Mouse (Mus musculus): Measurements from ENCODE around the gene Cct8l1. TPM values are rescaled to one million over a fixed set of nuclear protein-coding genes. Genes with fewer than 3 reads are reported as not detected.

The Cct8l1 gene
- polyA plus RNA-seq, 1 experiment from 2014 or later, result 0.13 TPM

DNA sequence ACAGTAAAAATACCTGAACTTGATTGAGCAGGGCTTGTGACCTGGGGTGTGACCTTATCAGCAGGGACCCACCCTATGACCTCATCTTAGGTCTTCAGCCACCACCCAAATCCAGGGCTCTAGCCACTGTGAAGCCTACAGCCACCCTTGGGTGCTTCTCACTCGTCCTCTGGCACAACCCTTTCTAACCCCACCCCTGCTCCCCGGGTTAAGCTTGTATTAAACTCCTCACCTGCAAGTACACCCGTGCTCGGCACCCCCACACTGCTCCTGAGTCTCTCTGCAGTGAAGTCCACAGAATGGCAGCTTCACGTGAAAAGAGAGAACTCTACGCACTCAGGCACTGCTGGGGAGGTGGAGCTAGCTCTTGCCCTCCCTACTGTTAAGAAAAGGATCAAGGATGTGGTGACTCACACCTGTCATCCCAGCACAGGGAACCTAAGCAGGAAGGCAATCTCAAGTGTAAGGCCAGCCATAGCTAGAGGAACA lies 21.1 kb downstream of the Cct8l1 start:
- Histone ChIP-seq H3K4me2 (ENCODE audit: low read length) (no peak overlapping the region), H3K4me3 (ENCODE audit: low read depth, low read length) (no peak overlapping the region), H3K27me3 (ENCODE audit: control insufficient read depth, insufficient read depth, low read depth, low read length) (no peaks in the 10 kb centered on the region), H3K4me1 (ENCODE audit: control insufficient read depth, insufficient read depth, low read length) (no peaks in the 10 kb centered on the region; the same call in 1 of the 2 replicates), H3K9me3 (replicated peaks; ENCODE audit: control insufficient read depth, low read length, poor library complexity, severe bottlenecking) (no peaks in the 10 kb centered on the region), H3K36me3 (ENCODE audit: control insufficient read depth, insufficient read depth, low read length) (no peaks in the 10 kb centered on the region), H3K27ac (ENCODE audit: low read length) (no peak overlapping the region), H3K9ac (ENCODE audit: low read depth, low read length) (no peak overlapping the region)
- ATAC-seq, result no peak
- 41% methylated on average over 6 of the region's 6 CpGs for WGBS

DNA sequence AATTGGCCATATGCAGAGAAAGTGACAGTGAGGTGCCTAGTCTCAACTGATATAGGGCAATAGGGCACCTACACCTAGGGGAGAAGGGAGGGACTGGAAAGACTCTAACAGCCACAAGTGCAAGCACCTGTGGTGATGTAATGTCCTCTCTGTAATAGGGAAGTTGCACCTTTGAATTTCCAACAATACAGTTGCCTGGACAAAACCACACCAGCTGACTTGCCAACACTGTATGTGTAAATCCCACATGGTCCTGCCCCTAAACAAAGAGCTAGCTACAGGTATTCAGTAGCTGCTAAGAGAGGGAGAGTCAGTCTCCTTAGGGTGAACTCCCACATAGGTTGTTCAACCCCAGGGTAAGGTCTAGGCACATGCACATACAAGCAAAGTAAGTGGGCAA lies 24.5 kb downstream of the Cct8l1 start:
- no peak overlapping the region for H3K4me3 ChIP-seq (ENCODE audit: low read depth, low read length)
- H3K4me2 ChIP-seq (ENCODE audit: low read length), result no peak overlapping the region
- H3K27ac ChIP-seq (ENCODE audit: low read length), result no peak overlapping the region
- no peaks in the 10 kb centered on the region for H3K27me3 ChIP-seq (ENCODE audit: control insufficient read depth, insufficient read depth, low read depth, low read length)
- no peaks in the 10 kb centered on the region for H3K4me1 ChIP-seq (ENCODE audit: control insufficient read depth, insufficient read depth, low read length)
- H3K9me3 ChIP-seq (replicated peaks; ENCODE audit: control insufficient read depth, low read length, poor library complexity, severe bottlenecking), result no peaks in the 10 kb centered on the region
- no peak overlapping the region for H3K9ac ChIP-seq (ENCODE audit: low read depth, low read length)
- H3K36me3 ChIP-seq (ENCODE audit: control insufficient read depth, insufficient read depth, low read length), result no peaks in the 10 kb centered on the region
- ATAC-seq, result no peak

DNA sequence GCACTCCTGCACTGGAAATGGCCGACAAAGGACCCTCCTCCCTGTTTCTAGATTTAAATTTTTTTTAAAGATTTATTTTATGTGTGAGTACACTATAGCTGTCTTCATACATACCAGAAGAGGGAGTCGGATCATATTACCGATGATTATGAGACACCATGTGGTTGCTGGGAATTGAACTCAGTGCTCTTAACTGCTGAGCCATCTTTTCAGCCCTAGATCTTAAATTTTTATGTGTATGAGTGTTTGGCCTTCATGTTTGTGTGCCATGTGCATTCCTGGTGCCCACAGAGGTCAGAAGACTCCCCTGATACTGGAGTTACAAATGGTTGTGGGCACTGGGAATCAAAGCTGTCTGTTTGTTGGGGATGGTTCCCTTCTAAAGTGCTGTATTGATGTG lies 25.1 kb downstream of the Cct8l1 start:
- Histone ChIP-seq H3K27ac (ENCODE audit: low read length) (no peak overlapping the region), H3K9ac (ENCODE audit: low read depth, low read length) (no peak overlapping the region), H3K4me2 (ENCODE audit: low read length) (no peak overlapping the region), H3K4me1 (ENCODE audit: control insufficient read depth, insufficient read depth, low read length) (no peaks in the 10 kb centered on the region), H3K36me3 (ENCODE audit: control insufficient read depth, insufficient read depth, low read length) (no peaks in the 10 kb centered on the region), H3K27me3 (ENCODE audit: control insufficient read depth, insufficient read depth, low read depth, low read length) (no peaks in the 10 kb centered on the region), H3K9me3 (replicated peaks; ENCODE audit: control insufficient read depth, low read length, poor library complexity, severe bottlenecking) (no peaks in the 10 kb centered on the region), H3K4me3 (ENCODE audit: low read depth, low read length) (no peak overlapping the region)
- ATAC-seq, result no peak
- 88% methylated on average over 3 of the region's 3 CpGs for WGBS

DNA sequence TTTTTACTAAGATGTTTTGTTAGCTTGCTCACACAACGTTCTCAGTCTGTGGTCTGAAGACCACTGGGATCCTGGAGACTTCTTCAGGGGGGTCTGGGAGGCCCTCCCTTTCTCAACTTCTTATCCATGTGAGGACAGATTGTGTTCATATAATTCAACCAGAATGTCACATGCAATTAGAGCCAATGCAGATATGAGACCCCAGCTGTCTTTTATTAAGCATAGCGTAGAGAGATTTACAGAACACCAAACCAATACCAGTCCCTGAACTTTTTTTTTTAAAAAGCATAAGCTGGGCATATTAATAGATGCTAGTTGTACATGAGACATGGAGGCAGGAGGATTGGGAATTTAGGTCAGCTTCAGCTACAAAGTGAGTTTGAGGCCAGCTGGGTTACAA lies 25.8 kb downstream of the Cct8l1 start:
- Histone ChIP-seq H3K9ac (ENCODE audit: low read depth, low read length) (no peak overlapping the region), H3K4me3 (ENCODE audit: low read depth, low read length) (no peak overlapping the region), H3K4me1 (ENCODE audit: control insufficient read depth, insufficient read depth, low read length) (no peaks in the 10 kb centered on the region), H3K36me3 (ENCODE audit: control insufficient read depth, insufficient read depth, low read length) (no peaks in the 10 kb centered on the region), H3K27ac (ENCODE audit: low read length) (no peak overlapping the region), H3K9me3 (replicated peaks; ENCODE audit: control insufficient read depth, low read length, poor library complexity, severe bottlenecking) (no peaks in the 10 kb centered on the region), H3K4me2 (ENCODE audit: low read length) (no peak overlapping the region), H3K27me3 (ENCODE audit: control insufficient read depth, insufficient read depth, low read depth, low read length) (no peaks in the 10 kb centered on the region)
- WGBS, result 72% methylated on average over 2 of the region's 2 CpGs
- ATAC-seq, result no peak

DNA sequence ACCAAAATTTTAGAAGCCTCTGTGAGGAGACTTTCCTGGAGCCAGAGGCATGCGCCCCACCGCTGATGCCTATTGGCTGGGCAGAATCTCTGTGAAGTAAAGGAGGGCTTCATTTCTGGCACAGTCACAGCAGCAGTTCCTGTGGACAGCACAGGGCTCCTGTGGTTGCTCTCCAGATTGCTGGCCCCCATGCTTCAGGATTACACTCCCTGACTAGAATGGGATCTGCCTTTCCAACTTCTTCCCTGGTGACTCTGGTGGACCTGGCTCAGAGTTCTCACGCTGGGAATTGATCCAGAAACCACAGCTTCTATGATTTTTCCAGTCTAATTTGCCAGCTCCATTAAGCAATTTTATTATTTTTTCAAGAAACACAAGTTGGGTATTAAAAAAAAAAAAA lies 28.2 kb downstream of the Cct8l1 start:
- Histone ChIP-seq H3K4me2 (ENCODE audit: low read length) (no peak overlapping the region), H3K4me1 (ENCODE audit: control insufficient read depth, insufficient read depth, low read length) (no peaks in the 10 kb centered on the region), H3K9me3 (replicated peaks; ENCODE audit: control insufficient read depth, low read length, poor library complexity, severe bottlenecking) (no peaks in the 10 kb centered on the region), H3K9ac (ENCODE audit: low read depth, low read length) (no peak overlapping the region), H3K36me3 (ENCODE audit: control insufficient read depth, insufficient read depth, low read length) (no peaks in the 10 kb centered on the region), H3K27me3 (ENCODE audit: control insufficient read depth, insufficient read depth, low read depth, low read length) (no peaks in the 10 kb centered on the region), H3K4me3 (ENCODE audit: low read depth, low read length) (no peak overlapping the region), H3K27ac (ENCODE audit: low read length) (no peak overlapping the region)
- WGBS, result 85% methylated on average over 3 of the region's 3 CpGs
- ATAC-seq, result no peak

DNA sequence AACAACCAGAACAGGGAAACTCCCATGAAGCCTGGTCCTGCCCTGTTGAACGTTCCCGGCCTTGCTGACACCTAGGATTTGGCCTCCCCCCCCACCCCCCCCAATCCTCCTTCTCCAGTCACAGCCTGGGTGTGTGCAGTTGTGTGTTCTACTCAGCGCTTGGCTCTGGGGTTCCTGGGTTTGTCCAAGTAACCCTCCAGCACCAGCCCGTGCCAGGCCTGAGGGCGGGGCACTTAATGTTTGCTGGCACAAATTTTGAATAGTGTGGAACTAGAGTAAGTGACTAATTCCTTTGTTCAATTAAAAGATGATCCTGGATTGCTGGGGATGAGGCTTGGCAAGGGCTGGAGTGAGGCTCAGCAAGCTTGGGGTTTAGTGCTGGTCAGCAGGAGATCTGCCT lies 28.7 kb downstream of the Cct8l1 start:
- WGBS, result 85% methylated on average over 5 of the region's 5 CpGs
- H3K9ac ChIP-seq (ENCODE audit: low read depth, low read length), result no peak overlapping the region
- H3K4me3 ChIP-seq (ENCODE audit: low read depth, low read length), result no peak overlapping the region
- H3K27ac ChIP-seq (ENCODE audit: low read length), result no peak overlapping the region
- H3K27me3 ChIP-seq (ENCODE audit: control insufficient read depth, insufficient read depth, low read depth, low read length), result no peaks in the 10 kb centered on the region
- ATAC-seq, result no peak
- H3K4me2 ChIP-seq (ENCODE audit: low read length), result no peak overlapping the region
- no peaks in the 10 kb centered on the region for H3K9me3 ChIP-seq (replicated peaks; ENCODE audit: control insufficient read depth, low read length, poor library complexity, severe bottlenecking)
- H3K4me1 ChIP-seq (ENCODE audit: control insufficient read depth, insufficient read depth, low read length), result no peaks in the 10 kb centered on the region
- H3K36me3 ChIP-seq (ENCODE audit: control insufficient read depth, insufficient read depth, low read length), result no peaks in the 10 kb centered on the region

DNA sequence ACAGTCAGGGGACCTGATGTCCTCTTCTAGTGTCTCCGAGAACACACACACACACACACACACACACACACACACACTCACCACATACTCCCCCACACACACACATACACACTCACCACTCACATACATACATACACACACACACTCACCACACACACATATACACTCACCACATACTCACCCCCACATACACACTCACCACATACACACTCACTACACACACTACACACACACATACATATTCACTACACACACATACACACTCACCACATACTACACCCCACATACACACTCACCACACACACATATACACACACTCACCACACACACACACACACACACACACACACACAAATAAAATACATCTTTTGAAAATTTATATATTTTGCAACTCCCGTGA lies 31.0 kb downstream of the Cct8l1 start:
- Histone ChIP-seq H3K9ac (ENCODE audit: low read depth, low read length) (no peak overlapping the region), H3K27ac (ENCODE audit: low read length) (no peak overlapping the region), H3K4me2 (ENCODE audit: low read length) (no peak overlapping the region), H3K4me1 (ENCODE audit: control insufficient read depth, insufficient read depth, low read length) (no peaks in the 10 kb centered on the region), H3K27me3 (ENCODE audit: control insufficient read depth, insufficient read depth, low read depth, low read length) (no peaks in the 10 kb centered on the region), H3K9me3 (replicated peaks; ENCODE audit: control insufficient read depth, low read length, poor library complexity, severe bottlenecking) (no peaks in the 10 kb centered on the region), H3K36me3 (ENCODE audit: control insufficient read depth, insufficient read depth, low read length) (no peaks in the 10 kb centered on the region), H3K4me3 (ENCODE audit: low read depth, low read length) (no peak overlapping the region)
- WGBS, result 98% methylated on average over 2 of the region's 2 CpGs
- ATAC-seq, result no peak

DNA sequence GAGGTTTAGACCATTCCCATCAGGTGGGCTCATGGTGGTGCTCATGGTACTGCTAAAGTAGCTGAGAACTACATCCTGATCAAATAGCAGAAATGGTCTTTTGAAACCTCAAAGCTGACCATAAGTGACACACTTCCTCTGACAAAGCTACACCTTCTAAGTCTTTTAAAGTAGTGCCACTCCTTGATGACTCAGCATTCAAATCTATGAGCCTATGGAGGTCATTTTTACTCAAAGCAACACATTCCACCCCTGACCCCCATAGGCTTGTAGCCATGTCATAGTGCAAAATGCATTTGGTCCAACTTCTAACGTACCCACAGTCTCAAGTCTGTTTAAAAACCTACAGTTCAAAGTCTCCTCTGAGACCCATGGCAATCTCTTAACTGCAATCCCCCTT lies 35.0 kb downstream of the Cct8l1 start:
- Histone ChIP-seq H3K4me3 (ENCODE audit: low read depth, low read length) (no peak overlapping the region), H3K27me3 (ENCODE audit: control insufficient read depth, insufficient read depth, low read depth, low read length) (no peaks in the 10 kb centered on the region), H3K4me2 (ENCODE audit: low read length) (no peak overlapping the region), H3K9me3 (replicated peaks; ENCODE audit: control insufficient read depth, low read length, poor library complexity, severe bottlenecking) (no peaks in the 10 kb centered on the region), H3K36me3 (ENCODE audit: control insufficient read depth, insufficient read depth, low read length) (no peaks in the 10 kb centered on the region), H3K9ac (ENCODE audit: low read depth, low read length) (no peak overlapping the region), H3K27ac (ENCODE audit: low read length) (no peak overlapping the region), H3K4me1 (ENCODE audit: control insufficient read depth, insufficient read depth, low read length) (no peaks in the 10 kb centered on the region)
- ATAC-seq, result no peak
- WGBS, result 90% methylated on average over 1 of the region's 1 CpGs

DNA sequence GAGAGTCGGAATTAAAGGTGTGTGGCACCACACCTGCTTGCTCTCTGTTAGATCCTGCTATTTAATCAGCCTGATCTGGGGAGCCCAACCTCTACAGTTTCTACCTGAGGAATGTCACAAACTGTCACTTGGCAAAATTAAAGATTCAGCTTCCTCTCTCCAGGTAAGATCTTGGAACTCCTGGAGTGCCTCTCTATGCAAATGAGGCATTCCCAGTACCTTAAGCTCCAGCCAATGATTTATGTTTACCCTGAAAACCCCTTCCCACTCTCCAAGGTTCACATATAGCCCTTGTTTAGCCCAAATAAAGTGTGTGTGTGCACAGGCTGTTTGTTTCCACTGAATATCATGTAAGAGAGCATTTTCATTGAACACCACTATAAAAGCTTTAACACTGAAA lies 38.3 kb downstream of the Cct8l1 start:
- no peak overlapping the region for H3K9ac ChIP-seq (ENCODE audit: low read depth, low read length)
- no peak overlapping the region for H3K27ac ChIP-seq (ENCODE audit: low read length)
- 0 out of 2 replicates have a peak, but pooled peaks cover 2% of the 10 kb centered on the region for H3K9me3 ChIP-seq (replicated peaks; ENCODE audit: control insufficient read depth, low read length, poor library complexity, severe bottlenecking)
- WGBS, result 89% methylated on average over 1 of the region's 1 CpGs
- H3K4me1 ChIP-seq (ENCODE audit: control insufficient read depth, insufficient read depth, low read length), result no peaks in the 10 kb centered on the region
- H3K4me2 ChIP-seq (ENCODE audit: low read length), result no peak overlapping the region
- H3K27me3 ChIP-seq (ENCODE audit: control insufficient read depth, insufficient read depth, low read depth, low read length), result no peaks in the 10 kb centered on the region
- H3K4me3 ChIP-seq (ENCODE audit: low read depth, low read length), result no peak overlapping the region
- no peaks in the 10 kb centered on the region for H3K36me3 ChIP-seq (ENCODE audit: control insufficient read depth, insufficient read depth, low read length)
- ATAC-seq, result no peak

DNA sequence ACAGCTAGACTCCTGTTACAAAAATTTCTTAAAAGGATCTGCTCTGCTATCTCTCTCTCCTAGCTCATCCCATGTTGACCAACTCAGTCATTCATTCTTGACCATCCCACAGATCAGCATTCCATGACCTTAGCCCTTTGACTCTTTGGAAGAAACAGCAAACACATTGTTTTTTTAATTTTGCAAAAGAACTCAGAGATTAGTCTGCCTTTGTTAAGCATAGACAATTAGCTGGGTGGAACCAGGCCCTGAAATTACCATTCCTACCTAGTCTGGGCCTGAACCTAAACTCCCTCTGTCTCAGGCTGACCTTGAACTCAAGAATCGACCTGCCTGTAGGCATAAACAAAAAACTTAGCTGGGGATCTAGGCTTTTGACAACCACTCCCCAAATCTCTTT lies 38.8 kb downstream of the Cct8l1 start:
- Histone ChIP-seq H3K27ac (ENCODE audit: low read length) (no peak overlapping the region), H3K27me3 (ENCODE audit: control insufficient read depth, insufficient read depth, low read depth, low read length) (no peaks in the 10 kb centered on the region), H3K4me2 (ENCODE audit: low read length) (no peak overlapping the region), H3K9me3 (replicated peaks; ENCODE audit: control insufficient read depth, low read length, poor library complexity, severe bottlenecking) (0 out of 2 replicates have a peak, but pooled peaks cover 2% of the 10 kb centered on the region), H3K36me3 (ENCODE audit: control insufficient read depth, insufficient read depth, low read length) (no peaks in the 10 kb centered on the region), H3K4me1 (ENCODE audit: control insufficient read depth, insufficient read depth, low read length) (no peaks in the 10 kb centered on the region), H3K4me3 (ENCODE audit: low read depth, low read length) (no peak overlapping the region), H3K9ac (ENCODE audit: low read depth, low read length) (no peak overlapping the region)
- WGBS, result 43% methylated on average over 1 of the region's 1 CpGs
- ATAC-seq, result no peak

Data from midbrain, embryonic 16.5 days (tissue).